Mouse (Mus musculus) liver, embryonic 13.5 days (tissue): Measurements from ENCODE around the gene Zcchc4. TPM values are rescaled to one million over a fixed set of nuclear protein-coding genes. Genes with fewer than 3 reads are reported as not detected.

Source experiments
- ATAC-seq: fragments of 200-750 bp; cut with Nextera tagmentation; 2 replicates; pipeline ENCODE4 v1.8.0; 2017; ENCODE audit warnings: low read depth, mild to moderate bottlenecking, moderate number of reproducible peaks, moderate library complexity
- DNase-seq: peaks from one replicate; pipeline ENCODE4 v3.0.0; 2022
- H3K27ac ChIP-seq: fragments of 300-500 bp; sonication (generic); 2 replicates; pipeline ENCODE4 v1.5.1; 2015; ENCODE audit warnings: moderate library complexity, mild to moderate bottlenecking, inconsistent platforms
- H3K27me3 ChIP-seq: fragments of 300-500 bp; sonication (generic); 2 replicates; pipeline ENCODE4 v1.6.1; 2015; ENCODE audit warnings: mild to moderate bottlenecking, inconsistent platforms
- H3K36me3 ChIP-seq: fragments of 300-500 bp; sonication (generic); 2 replicates; pipeline ENCODE4 v1.6.1; 2015; ENCODE audit warnings: mild to moderate bottlenecking, inconsistent platforms
- H3K4me1 ChIP-seq: fragments of 300-500 bp; sonication (generic); replicated peaks from 2 replicates; pipeline ENCODE4 v1.6.1; 2015; ENCODE audit warnings: inconsistent platforms
- H3K4me2 ChIP-seq: fragments of 300-500 bp; sonication (generic); 2 replicates; pipeline ENCODE4 v1.6.1; 2015; ENCODE audit warnings: inconsistent platforms, mild to moderate bottlenecking, moderate library complexity
- H3K4me3 ChIP-seq: fragments of 300-500 bp; sonication (generic); replicated peaks from 2 replicates; pipeline ENCODE4 v1.5.1; 2015; ENCODE audit warnings: mild to moderate bottlenecking, inconsistent platforms
- H3K9ac ChIP-seq: fragments of 300-500 bp; sonication (generic); 2 replicates; pipeline ENCODE4 v1.6.1; 2015; ENCODE audit warnings: mild to moderate bottlenecking, inconsistent platforms
- H3K9me3 ChIP-seq: fragments of 300-500 bp; sonication (generic); replicated peaks from 2 replicates; pipeline ENCODE4 v1.6.1; 2016; ENCODE audit warnings: inconsistent platforms
- WGBS: fragments of 180-500 bp; shearing (Covaris S2); methylation state at CpG from one replicate; pipeline ENCODE4 v1.1.7; 2015; ENCODE audit not compliant: insufficient replicate concordance; 5-methylcytosine and 5-hydroxymethylcytosine counted together
- polyA plus RNA-seq: library from polyadenylated mRNA; unstranded; fragments of >200 nt; fragmentation: Nextera tagmentation; extraction: Ambion mirVana; gene quantifications from 2 replicates; pipeline ENCODE4 v1.2.1, GENCODE M21; 2015

Zcchc4 gene
- polyA plus RNA-seq, result 7.8 and 9.2 TPM in 2 replicates

DNA sequence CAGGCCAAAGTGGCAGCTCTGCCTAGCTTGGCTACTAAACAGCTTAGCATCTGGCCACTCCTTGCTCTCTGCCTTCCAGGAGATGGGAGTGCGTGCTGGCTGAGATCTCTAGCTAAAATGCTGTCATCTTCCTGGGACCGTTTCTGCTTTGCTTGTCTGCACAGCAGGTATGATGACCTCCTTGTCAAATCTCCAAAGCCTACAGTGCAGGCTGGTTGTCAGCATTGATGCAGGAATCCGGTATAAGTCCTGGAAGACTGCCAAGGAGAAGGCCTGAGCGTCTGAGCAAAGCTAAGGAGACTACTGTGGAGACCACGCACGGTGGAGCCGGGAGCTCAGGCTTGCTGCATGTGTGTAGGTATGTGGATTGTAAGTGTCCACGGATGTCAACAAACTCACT lies at the start of gene Zcchc4:
Gene Zcchc4 (plus strand): TSS at position 173 of the 400 bp plus-strand sequence.
- WGBS, result 79% methylated on average over 8 of the region's 8 CpGs
- no peak for ATAC-seq
- Histone ChIP-seq H3K36me3 (peaks cover 6% of the 10 kb centered on the region), H3K4me2 (peak within 1 kb of the TSS; percentile 44), H3K27ac (peak within 1 kb of the TSS; percentile 76), H3K4me1 (peaks cover 33% of the 10 kb centered on the region), H3K9me3 (no peaks in the 10 kb centered on the region), H3K4me3 (no peak within 1 kb of the TSS), H3K9ac (no peak within 1 kb of the TSS), H3K27me3 (no peaks in the 10 kb centered on the region)
- no peak for DNase-seq

DNA sequence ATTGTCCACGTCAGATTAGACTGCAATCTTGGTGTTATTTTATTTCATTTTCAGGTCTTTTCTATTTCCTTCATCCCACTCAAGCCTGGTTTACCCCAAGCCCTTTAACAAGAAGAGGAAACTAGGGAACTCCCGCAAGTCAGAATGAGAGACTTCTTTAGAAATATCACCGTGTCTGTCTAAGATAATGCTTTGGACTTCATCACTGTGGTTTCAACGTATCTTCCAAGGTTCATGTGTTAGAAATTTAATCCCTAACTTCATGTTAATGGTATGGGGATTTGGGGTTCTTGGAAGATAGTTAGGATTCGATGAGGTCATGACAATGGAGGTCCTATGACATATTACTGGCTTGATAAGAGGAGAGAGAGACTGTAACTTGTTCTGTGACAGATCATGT lies 47.5 kb upstream of the Zcchc4 start:
- Histone ChIP-seq H3K36me3 (no peaks in the 10 kb centered on the region), H3K27me3 (peaks cover 10% of the 10 kb centered on the region; the same call in 1 of the 2 replicates), H3K9me3 (no peaks in the 10 kb centered on the region), H3K27ac (no peak overlapping the region), H3K4me1 (0 out of 2 replicates have a peak, but pooled peaks cover 2% of the 10 kb centered on the region), H3K9ac (no peak overlapping the region), H3K4me3 (no peak overlapping the region), H3K4me2 (no peak overlapping the region)
- 61% methylated on average over 5 of the region's 5 CpGs for WGBS
- ATAC-seq (no peak), DNase-seq (no peak)

- no peak overlapping the region for H3K9ac ChIP-seq
- WGBS, result 43% methylated on average over 4 of the region's 4 CpGs
- peak; percentile 69 for ATAC-seq
Measured at GRCm38 (mm10) chr5:52732811-52733210, 42.4 kb upstream of the Zcchc4 start.

DNA sequence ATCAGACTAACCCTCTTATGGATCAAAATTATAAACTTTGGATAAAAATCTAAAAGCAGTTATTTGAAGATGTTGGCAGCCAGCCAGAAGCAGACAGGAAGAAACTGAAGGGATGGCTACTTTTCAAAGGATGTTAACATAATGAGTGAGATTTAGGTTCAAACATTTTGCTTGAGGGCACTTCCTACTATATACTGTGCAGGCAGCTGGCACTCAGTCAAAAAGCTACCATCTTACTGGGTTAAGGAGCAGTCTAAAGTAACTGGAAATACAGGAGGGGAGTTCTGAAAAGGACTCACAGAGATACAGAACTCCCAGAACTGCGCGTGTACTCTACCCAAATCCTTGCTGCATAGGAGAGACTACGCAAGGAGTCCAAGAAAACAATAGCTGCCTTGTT lies 39.2 kb upstream of the Zcchc4 start:
- Histone ChIP-seq H3K36me3 (no peaks in the 10 kb centered on the region), H3K9me3 (no peaks in the 10 kb centered on the region), H3K27me3 (peaks cover 20% of the 10 kb centered on the region; the same call in 1 of the 2 replicates), H3K27ac (no peak overlapping the region), H3K4me2 (no peak overlapping the region), H3K4me3 (no peak overlapping the region), H3K9ac (no peak overlapping the region), H3K4me1 (0 out of 2 replicates have a peak, but pooled peaks cover 5% of the 10 kb centered on the region)
- ATAC-seq, result no peak
- WGBS, result 88% methylated on average over 3 of the region's 3 CpGs
- no peak for DNase-seq

More at GRCm38 (mm10) chr5:52732811-52733210, 42.4 kb upstream of the Zcchc4 start:
- no peak overlapping the region for H3K4me2 ChIP-seq
- H3K27me3 ChIP-seq, result peaks cover 20% of the 10 kb centered on the region; the same call in 1 of the 2 replicates
- no peak overlapping the region for H3K27ac ChIP-seq
- no peaks in the 10 kb centered on the region for H3K36me3 ChIP-seq
- no peak for DNase-seq
- 0 out of 2 replicates have a peak, but pooled peaks cover 5% of the 10 kb centered on the region for H3K4me1 ChIP-seq
- H3K9me3 ChIP-seq, result no peaks in the 10 kb centered on the region
- no peak overlapping the region for H3K4me3 ChIP-seq

- peak within 1 kb of the TSS; percentile 94 for H3K9ac ChIP-seq
- H3K4me3 ChIP-seq, result peak within 1 kb of the TSS; percentile 93
- H3K4me2 ChIP-seq, result peak within 1 kb of the TSS; percentile 84
- ATAC-seq (peak; percentile 94), DNase-seq (peak; percentile 83)
- H3K36me3 ChIP-seq, result no peaks in the 10 kb centered on the region
- H3K4me1 ChIP-seq, result peaks cover 29% of the 10 kb centered on the region
- WGBS, result under 1% methylated on average over 73 of the region's 75 CpGs
- no peaks in the 10 kb centered on the region for H3K9me3 ChIP-seq
- peak within 1 kb of the TSS; percentile 90 for H3K27ac ChIP-seq
- peaks cover 4% of the 10 kb centered on the region; the same call in 1 of the 2 replicates for H3K27me3 ChIP-seq
Measured at GRCm38 (mm10) chr5:52741391-52742111, 33.7 kb upstream of the Zcchc4 start, which contains the start of gene Pi4k2b. Gene Pi4k2b, plus strand, starts transcription at chr5:52741574.

- Histone ChIP-seq H3K4me2 (peak overlapping the region; percentile 84), H3K27me3 (no peaks in the 10 kb centered on the region), H3K27ac (peak overlapping the region; percentile 90), H3K9ac (peak overlapping the region; percentile 94), H3K9me3 (no peaks in the 10 kb centered on the region), H3K4me1 (peaks cover 29% of the 10 kb centered on the region), H3K36me3 (no peaks in the 10 kb centered on the region), H3K4me3 (peak overlapping the region; percentile 93)
- WGBS, result 4% methylated on average over 17 of the region's 17 CpGs
- ATAC-seq, result peak; percentile 48
- peak; percentile 53 for DNase-seq
Measured at GRCm38 (mm10) chr5:52742112-52742813, 32.9 kb upstream of the Zcchc4 start.

GRCm38 (mm10) chr5:52743231-52743630 lies 32.0 kb upstream of the Zcchc4 start:
- 43% methylated on average over 4 of the region's 4 CpGs for WGBS
- H3K4me1 ChIP-seq, result peaks cover 32% of the 10 kb centered on the region
- no peaks in the 10 kb centered on the region for H3K36me3 ChIP-seq
- H3K27me3 ChIP-seq, result no peaks in the 10 kb centered on the region
- H3K27ac ChIP-seq, result no peak overlapping the region
- H3K4me2 ChIP-seq, result peak overlapping the region; percentile 84
- ATAC-seq (no peak), DNase-seq (no peak)
- peak overlapping the region; percentile 93 for H3K4me3 ChIP-seq
- H3K9me3 ChIP-seq, result no peaks in the 10 kb centered on the region
- H3K9ac ChIP-seq, result peak overlapping the region; percentile 94

GRCm38 (mm10) chr5:52746920-52747319 lies 28.3 kb upstream of the Zcchc4 start:
- H3K9me3 ChIP-seq, result no peaks in the 10 kb centered on the region
- no peak for DNase-seq
- no peak for ATAC-seq
- H3K4me3 ChIP-seq, result no peak overlapping the region
- peaks cover 29% of the 10 kb centered on the region for H3K4me1 ChIP-seq
- H3K27me3 ChIP-seq, result no peaks in the 10 kb centered on the region
- no peak overlapping the region for H3K9ac ChIP-seq
- H3K4me2 ChIP-seq, result no peak overlapping the region
- H3K36me3 ChIP-seq, result peaks cover 6% of the 10 kb centered on the region; the same call in 1 of the 2 replicates
- H3K27ac ChIP-seq, result no peak overlapping the region

- ATAC-seq (no peak), DNase-seq (no peak)
- Histone ChIP-seq H3K4me3 (no peak overlapping the region), H3K9me3 (no peaks in the 10 kb centered on the region), H3K36me3 (peaks cover 13% of the 10 kb centered on the region), H3K27ac (no peak overlapping the region), H3K27me3 (no peaks in the 10 kb centered on the region), H3K4me1 (peaks cover 16% of the 10 kb centered on the region), H3K9ac (no peak overlapping the region), H3K4me2 (no peak overlapping the region)
- WGBS, result 78% methylated on average over 5 of the region's 5 CpGs
Measured at GRCm38 (mm10) chr5:52748732-52749131, 26.5 kb upstream of the Zcchc4 start.

DNA sequence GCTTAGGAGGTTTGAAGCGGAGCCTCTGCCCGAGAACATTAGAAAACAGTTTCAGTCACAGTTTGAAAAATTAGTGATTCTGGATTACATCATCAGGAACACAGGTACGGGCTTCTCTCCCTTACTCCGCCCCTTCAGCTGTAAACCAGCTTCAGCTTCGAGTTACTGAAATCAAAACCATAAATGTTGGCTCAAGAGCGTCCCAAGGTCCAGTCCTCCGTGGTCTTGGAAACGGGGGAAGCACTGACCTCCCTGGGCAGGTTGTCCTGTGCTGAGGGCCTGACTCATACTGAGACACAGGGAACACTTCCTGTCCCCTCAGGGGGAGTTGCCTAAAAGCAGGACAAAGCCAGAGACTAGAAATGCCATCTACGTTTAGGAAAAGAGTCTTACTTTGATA lies 22.1 kb upstream of the Zcchc4 start:
- no peak overlapping the region for H3K4me3 ChIP-seq
- 77% methylated on average over 9 of the region's 9 CpGs for WGBS
- H3K27ac ChIP-seq, result no peak overlapping the region
- DNase-seq (no peak), ATAC-seq (no peak)
- no peaks in the 10 kb centered on the region for H3K27me3 ChIP-seq
- H3K9ac ChIP-seq, result no peak overlapping the region
- no peaks in the 10 kb centered on the region for H3K9me3 ChIP-seq
- peaks cover 20% of the 10 kb centered on the region for H3K36me3 ChIP-seq
- no peak overlapping the region for H3K4me2 ChIP-seq
- H3K4me1 ChIP-seq, result 0 out of 2 replicates have a peak, but pooled peaks cover under 1% of the 10 kb centered on the region

DNA sequence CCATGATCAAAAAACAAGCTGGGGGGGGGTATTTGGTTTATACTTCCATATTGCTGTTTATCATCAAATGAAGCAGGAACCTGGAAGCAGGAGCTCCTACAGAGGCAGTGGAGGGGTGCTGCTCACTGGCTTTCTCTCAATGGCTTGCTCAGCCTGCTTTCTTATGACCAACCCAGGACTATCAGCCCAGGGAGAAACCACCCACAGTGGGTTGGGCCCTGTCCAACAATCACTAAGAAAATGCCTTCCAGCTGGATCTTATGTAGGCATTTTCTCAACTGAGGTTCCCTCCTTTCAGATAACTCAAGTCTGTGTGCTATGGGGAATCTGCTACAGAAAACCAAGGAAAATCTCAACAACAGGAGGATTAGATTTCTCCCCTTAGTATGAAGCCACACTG lies 21.0 kb upstream of the Zcchc4 start:
- ATAC-seq (no peak), DNase-seq (no peak)
- no peak overlapping the region for H3K4me2 ChIP-seq
- no peak overlapping the region for H3K4me3 ChIP-seq
- no peak overlapping the region for H3K9ac ChIP-seq
- H3K9me3 ChIP-seq, result no peaks in the 10 kb centered on the region
- H3K27me3 ChIP-seq, result no peaks in the 10 kb centered on the region
- H3K27ac ChIP-seq, result no peak overlapping the region
- no peaks in the 10 kb centered on the region for H3K4me1 ChIP-seq
- peaks cover 20% of the 10 kb centered on the region for H3K36me3 ChIP-seq
